Mouse (Mus musculus): ENCODE data around the gene F10. TPM values are rescaled to one million over a fixed set of nuclear protein-coding genes. Genes with fewer than 3 reads are reported as not detected.

Gene F10
- polyA plus RNA-seq, 1 experiment from 2014 or later: 0.50 TPM

DNA sequence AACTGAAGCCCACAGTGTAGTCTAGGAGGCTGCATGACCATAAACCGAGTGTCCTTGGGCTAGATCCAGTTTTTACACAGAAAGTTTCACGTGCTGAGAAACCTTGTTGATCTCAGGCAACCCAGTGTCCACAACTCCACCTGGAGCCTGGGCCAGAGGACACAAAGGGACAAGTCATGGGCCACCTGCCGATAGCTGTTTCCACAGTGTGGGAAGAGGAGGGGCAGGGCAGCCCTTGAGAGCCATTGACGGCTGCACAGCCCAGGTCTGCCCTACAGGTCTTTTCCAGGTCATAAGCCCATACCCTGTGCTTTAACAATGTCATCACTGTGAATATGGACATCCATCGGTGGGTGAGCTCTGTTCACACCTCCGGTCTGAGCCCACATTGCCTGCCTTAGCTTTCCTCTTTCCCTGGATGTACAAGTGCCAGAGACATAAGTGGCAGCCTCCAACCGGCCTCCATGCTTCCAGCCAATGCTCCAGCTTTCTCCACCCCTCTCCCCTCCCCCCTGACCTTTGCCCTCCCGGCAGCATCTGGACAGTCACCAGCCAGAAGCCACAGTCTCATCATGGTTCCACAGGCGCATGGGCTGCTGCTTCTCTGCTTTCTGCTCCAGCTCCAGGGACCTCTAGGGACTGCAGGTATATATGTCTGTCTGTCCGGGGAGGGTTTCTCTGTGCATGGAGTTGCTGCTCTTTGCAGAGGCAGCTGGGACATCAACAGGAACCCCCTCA lies 11.5 kb upstream of the F10 start, which contains the start of gene F7:
Gene F7, plus strand, starts transcription at position 548 of the 738 bp plus-strand sequence.
- no peak within 1 kb of the TSS for H3K9ac ChIP-seq (replicated peaks)
- no peak for ATAC-seq (ENCODE audit: low FRiP score, low read depth)
- H3K4me3 ChIP-seq: no peak within 1 kb of the TSS
- no peak within 1 kb of the TSS for H3K27ac ChIP-seq (replicated peaks)
- WGBS: 64% methylated on average over 10 of the region's 10 CpGs
- no peaks in the 10 kb centered on the region for H3K27me3 ChIP-seq
- H3K4me1 ChIP-seq: no peaks in the 10 kb centered on the region
- no peaks in the 10 kb centered on the region for H3K9me3 ChIP-seq
- peaks cover 3% of the 10 kb centered on the region; the same call in 1 of the 2 replicates for H3K36me3 ChIP-seq
- H3K4me2 ChIP-seq (replicated peaks): no peak within 1 kb of the TSS

- ATAC-seq (ENCODE audit: low FRiP score, low read depth): no peak
- Histone ChIP-seq H3K9me3 (no peaks in the 10 kb centered on the region), H3K4me3 (no peak overlapping the region), H3K27me3 (no peaks in the 10 kb centered on the region), H3K4me1 (no peaks in the 10 kb centered on the region), H3K36me3 (no peaks in the 10 kb centered on the region), H3K9ac (replicated peaks) (no peak overlapping the region), H3K4me2 (replicated peaks) (no peak overlapping the region), H3K27ac (replicated peaks) (no peak overlapping the region)
- WGBS: 83% methylated on average over 5 of the region's 5 CpGs
These were observed 9.5 kb upstream of the F10 start for GRCm38 (mm10) chr8:13027615-13028014.

DNA sequence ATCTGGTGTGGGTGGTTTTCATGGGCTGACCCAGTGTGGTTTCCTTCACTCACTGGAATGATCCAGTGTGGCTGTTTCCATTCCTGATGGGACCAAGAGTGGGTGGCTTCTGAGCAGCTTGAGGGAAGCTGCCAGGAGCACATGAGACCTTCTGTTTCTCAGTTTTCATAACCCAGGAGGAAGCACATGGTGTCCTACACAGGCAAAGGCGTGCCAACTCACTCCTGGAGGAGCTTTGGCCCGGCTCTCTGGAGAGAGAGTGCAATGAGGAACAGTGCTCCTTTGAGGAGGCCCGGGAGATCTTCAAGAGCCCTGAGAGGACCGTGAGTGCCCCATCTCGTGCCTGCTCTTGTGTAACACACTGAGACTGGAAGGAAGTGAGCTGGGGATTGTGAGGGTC lies 8.6 kb upstream of the F10 start:
- no peaks in the 10 kb centered on the region for H3K9me3 ChIP-seq
- H3K27me3 ChIP-seq: no peaks in the 10 kb centered on the region
- no peak overlapping the region for H3K9ac ChIP-seq (replicated peaks)
- no peak for ATAC-seq (ENCODE audit: low FRiP score, low read depth)
- H3K4me1 ChIP-seq: no peaks in the 10 kb centered on the region
- 70% methylated on average over 5 of the region's 5 CpGs for WGBS
- H3K4me3 ChIP-seq: no peak overlapping the region
- H3K4me2 ChIP-seq (replicated peaks): no peak overlapping the region
- no peak overlapping the region for H3K27ac ChIP-seq (replicated peaks)
- no peaks in the 10 kb centered on the region for H3K36me3 ChIP-seq

DNA sequence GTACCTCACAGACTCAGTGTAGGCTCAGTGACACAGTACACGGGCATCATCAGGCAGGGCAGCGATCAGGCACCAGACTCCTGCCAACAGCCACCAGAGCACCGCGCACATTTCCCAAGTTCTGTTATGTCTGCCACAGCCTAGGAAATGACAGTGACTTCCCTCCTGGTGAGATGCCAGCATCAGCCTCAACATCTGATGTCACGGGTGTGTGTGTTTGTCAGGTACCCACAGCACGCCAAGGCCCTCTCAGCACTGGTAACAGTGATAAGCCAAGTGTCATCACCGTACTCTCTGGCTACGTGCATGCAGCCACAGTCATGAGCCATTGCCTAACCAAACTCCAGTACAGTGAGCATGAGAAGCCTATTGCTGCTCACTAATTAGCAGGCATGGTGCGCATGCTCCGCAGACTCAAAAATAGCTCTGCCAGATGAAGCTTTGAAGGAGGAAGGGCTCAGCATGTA lies 729 bp upstream of the F10 start:
- no peak for ATAC-seq (ENCODE audit: low FRiP score, low read depth)
- H3K36me3 ChIP-seq: no peaks in the 10 kb centered on the region
- 0 out of 2 replicates have a peak, but pooled peaks cover 12% of the 10 kb centered on the region for H3K27me3 ChIP-seq
- H3K4me2 ChIP-seq (replicated peaks): no peak overlapping the region
- no peaks in the 10 kb centered on the region for H3K4me1 ChIP-seq
- H3K9ac ChIP-seq (replicated peaks): no peak overlapping the region
- no peak overlapping the region for H3K4me3 ChIP-seq
- H3K9me3 ChIP-seq: no peaks in the 10 kb centered on the region
- H3K27ac ChIP-seq (replicated peaks): no peak overlapping the region
- 94% methylated on average over 10 of the region's 10 CpGs for WGBS

DNA sequence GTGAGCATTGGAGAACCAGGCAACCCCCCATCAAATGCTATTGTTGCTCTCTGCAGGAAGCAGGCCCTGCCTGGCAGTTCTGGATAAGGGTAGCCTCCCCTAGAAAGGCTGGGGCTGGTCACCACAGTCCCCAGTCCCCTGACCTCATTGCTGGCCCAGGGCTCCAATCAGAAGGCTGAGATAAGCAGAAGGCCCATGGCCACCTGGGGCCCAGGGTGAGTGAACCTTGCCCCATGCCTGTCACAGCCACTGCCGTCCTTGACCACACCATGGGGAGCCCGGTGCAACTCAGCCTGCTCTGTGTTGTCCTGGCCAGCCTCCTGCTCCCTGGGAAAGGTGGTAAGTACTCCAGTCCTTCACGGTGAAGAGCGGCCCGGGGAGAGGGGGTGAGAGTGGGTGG lies 461 bp downstream of the F10 start:
- Histone ChIP-seq H3K9me3 (no peaks in the 10 kb centered on the region), H3K27me3 (0 out of 2 replicates have a peak, but pooled peaks cover 15% of the 10 kb centered on the region), H3K4me3 (no peak overlapping the region), H3K9ac (replicated peaks) (no peak overlapping the region), H3K4me2 (replicated peaks) (no peak overlapping the region), H3K4me1 (no peaks in the 10 kb centered on the region), H3K27ac (replicated peaks) (no peak overlapping the region), H3K36me3 (no peaks in the 10 kb centered on the region)
- ATAC-seq (ENCODE audit: low FRiP score, low read depth): no peak
- 32% methylated on average over 5 of the region's 5 CpGs for WGBS

GRCm38 (mm10) chr8:13039054-13039453 lies 1.9 kb downstream of the F10 start:
- H3K9me3 ChIP-seq: no peaks in the 10 kb centered on the region
- 0 out of 2 replicates have a peak, but pooled peaks cover 15% of the 10 kb centered on the region for H3K27me3 ChIP-seq
- 73% methylated on average over 6 of the region's 6 CpGs for WGBS

DNA sequence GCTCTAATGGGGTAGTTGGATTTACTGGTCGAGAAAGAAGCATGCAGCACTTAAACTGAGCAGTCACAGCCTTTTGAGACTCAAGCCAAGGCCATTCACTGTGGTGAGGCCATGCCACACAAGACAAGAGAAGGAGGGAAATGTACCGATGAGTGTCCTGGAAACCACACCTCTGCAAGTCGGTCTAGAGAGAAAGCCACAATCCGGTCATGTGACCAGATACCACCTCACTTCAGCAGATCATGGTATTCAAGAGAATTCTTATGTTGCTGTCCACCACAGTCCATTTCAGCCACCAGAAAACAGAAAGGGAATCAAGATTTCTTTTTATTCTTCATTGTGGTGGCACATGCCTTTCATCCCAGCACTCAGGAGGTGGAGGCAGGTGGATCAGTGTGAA lies 4.4 kb downstream of the F10 start:
- Histone ChIP-seq H3K4me1 (no peaks in the 10 kb centered on the region), H3K27ac (replicated peaks) (no peak overlapping the region), H3K27me3 (0 out of 2 replicates have a peak, but pooled peaks cover 11% of the 10 kb centered on the region), H3K36me3 (no peaks in the 10 kb centered on the region), H3K4me2 (replicated peaks) (no peak overlapping the region), H3K9me3 (no peaks in the 10 kb centered on the region), H3K9ac (replicated peaks) (no peak overlapping the region), H3K4me3 (no peak overlapping the region)
- ATAC-seq (ENCODE audit: low FRiP score, low read depth): no peak
- 88% methylated on average over 4 of the region's 4 CpGs for WGBS

More at GRCm38 (mm10) chr8:13039054-13039453, 1.9 kb downstream of the F10 start:
- H3K4me3 ChIP-seq: no peak overlapping the region
- H3K4me1 ChIP-seq: no peaks in the 10 kb centered on the region
- no peak for ATAC-seq (ENCODE audit: low FRiP score, low read depth)
- H3K4me2 ChIP-seq (replicated peaks): no peak overlapping the region
- H3K36me3 ChIP-seq: no peaks in the 10 kb centered on the region
- no peak overlapping the region for H3K9ac ChIP-seq (replicated peaks)
- H3K27ac ChIP-seq (replicated peaks): no peak overlapping the region

DNA sequence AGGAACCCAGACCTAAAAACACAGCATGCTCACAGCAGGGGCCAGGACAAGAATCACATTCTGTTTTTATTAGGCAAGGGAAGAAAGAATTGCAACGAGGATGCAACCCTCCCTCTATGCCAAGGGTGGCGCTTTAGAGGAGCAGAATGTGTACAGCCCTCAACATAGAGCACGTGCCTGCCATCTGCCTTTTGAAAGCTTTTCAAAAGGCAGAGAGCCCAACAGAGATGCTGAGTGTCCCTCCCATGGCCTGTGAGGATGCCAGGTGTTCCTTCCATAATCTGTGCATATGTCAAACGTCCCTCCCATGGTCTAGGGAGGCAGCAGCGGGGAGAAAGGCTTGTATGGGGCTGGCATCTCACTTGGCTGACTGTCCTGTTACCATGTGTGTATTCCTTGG lies 10.5 kb downstream of the F10 start:
- H3K4me2 ChIP-seq (replicated peaks): no peak overlapping the region
- 64% methylated on average over 5 of the region's 5 CpGs for WGBS

DNA sequence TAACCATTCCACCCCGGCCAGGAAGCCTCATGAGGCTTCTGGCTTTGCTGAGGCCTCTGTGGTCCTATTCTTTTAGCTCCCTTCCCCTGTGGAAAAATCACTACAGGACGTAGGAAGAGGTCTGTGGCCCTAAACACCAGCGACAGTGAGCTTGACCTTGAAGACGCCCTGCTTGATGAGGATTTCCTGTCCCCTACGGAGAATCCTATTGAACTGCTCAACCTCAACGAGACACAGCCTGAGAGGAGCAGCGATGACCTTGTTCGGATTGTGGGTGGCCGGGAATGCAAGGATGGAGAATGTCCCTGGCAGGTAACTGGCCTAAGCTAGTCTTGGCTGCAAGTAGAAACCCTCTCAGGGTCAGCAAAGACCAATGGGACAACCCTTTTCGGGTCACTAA lies 13.4 kb downstream of the F10 start:
- Histone ChIP-seq H3K4me2 (replicated peaks) (no peak overlapping the region), H3K9ac (replicated peaks) (no peak overlapping the region), H3K27me3 (0 out of 2 replicates have a peak, but pooled peaks cover 8% of the 10 kb centered on the region), H3K4me1 (no peaks in the 10 kb centered on the region), H3K36me3 (no peaks in the 10 kb centered on the region), H3K9me3 (no peaks in the 10 kb centered on the region), H3K27ac (replicated peaks) (no peak overlapping the region), H3K4me3 (no peak overlapping the region)
- no peak for ATAC-seq (ENCODE audit: low FRiP score, low read depth)
- WGBS: 76% methylated on average over 10 of the region's 10 CpGs

More for the DNA sequence above, 10.5 kb downstream of the F10 start:
- no peak overlapping the region for H3K9ac ChIP-seq (replicated peaks)
- H3K4me3 ChIP-seq: no peak overlapping the region
- no peaks in the 10 kb centered on the region for H3K9me3 ChIP-seq
- no peaks in the 10 kb centered on the region for H3K4me1 ChIP-seq
- no peaks in the 10 kb centered on the region for H3K36me3 ChIP-seq
- no peak overlapping the region for H3K27ac ChIP-seq (replicated peaks)
- ATAC-seq (ENCODE audit: low FRiP score, low read depth): no peak
- 0 out of 2 replicates have a peak, but pooled peaks cover 8% of the 10 kb centered on the region for H3K27me3 ChIP-seq

DNA sequence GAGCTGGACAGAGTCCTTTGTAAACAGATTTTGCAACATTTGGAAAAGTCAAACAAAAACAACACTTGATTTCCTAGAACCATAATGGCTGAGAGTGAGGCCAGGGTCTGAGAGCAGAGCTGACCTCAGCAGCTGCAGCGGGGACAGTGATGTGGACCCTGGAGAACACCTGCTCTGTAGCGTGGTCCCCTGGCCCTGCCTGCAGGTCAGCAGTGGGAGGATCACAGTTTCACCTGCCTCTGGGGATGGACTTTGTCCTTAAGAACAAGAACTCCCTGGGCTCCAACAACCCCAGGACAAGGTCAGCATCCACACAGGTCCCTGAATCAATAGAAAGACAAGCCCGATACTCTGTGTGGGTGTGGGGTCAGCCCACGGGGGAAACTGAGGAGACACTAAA lies 20.2 kb downstream of the F10 start:
- no peaks in the 10 kb centered on the region for H3K36me3 ChIP-seq
- 81% methylated on average over 4 of the region's 4 CpGs for WGBS
- no peak for ATAC-seq (ENCODE audit: low FRiP score, low read depth)
- H3K27me3 ChIP-seq: no peaks in the 10 kb centered on the region
- no peak overlapping the region for H3K27ac ChIP-seq (replicated peaks)
- H3K4me2 ChIP-seq (replicated peaks): no peak overlapping the region
- no peaks in the 10 kb centered on the region for H3K4me1 ChIP-seq
- no peak overlapping the region for H3K9ac ChIP-seq (replicated peaks)
- no peaks in the 10 kb centered on the region for H3K9me3 ChIP-seq
- H3K4me3 ChIP-seq: no peak overlapping the region

GRCm38 (mm10) chr8:13060441-13061150 lies 23.5 kb downstream of the F10 start, which contains the start of gene Proz:
Proz (plus strand) TSS chr8:13060914.
- no peaks in the 10 kb centered on the region for H3K9me3 ChIP-seq
- no peak within 1 kb of the TSS for H3K9ac ChIP-seq (replicated peaks)
- ATAC-seq (ENCODE audit: low FRiP score, low read depth): no peak
- no peak within 1 kb of the TSS for H3K27ac ChIP-seq (replicated peaks)
- H3K27me3 ChIP-seq: no peaks in the 10 kb centered on the region
- H3K36me3 ChIP-seq: no peaks in the 10 kb centered on the region
- no peak within 1 kb of the TSS for H3K4me3 ChIP-seq
- 80% methylated on average over 17 of the region's 17 CpGs for WGBS
- H3K4me2 ChIP-seq (replicated peaks): no peak within 1 kb of the TSS
- H3K4me1 ChIP-seq: no peaks in the 10 kb centered on the region

DNA sequence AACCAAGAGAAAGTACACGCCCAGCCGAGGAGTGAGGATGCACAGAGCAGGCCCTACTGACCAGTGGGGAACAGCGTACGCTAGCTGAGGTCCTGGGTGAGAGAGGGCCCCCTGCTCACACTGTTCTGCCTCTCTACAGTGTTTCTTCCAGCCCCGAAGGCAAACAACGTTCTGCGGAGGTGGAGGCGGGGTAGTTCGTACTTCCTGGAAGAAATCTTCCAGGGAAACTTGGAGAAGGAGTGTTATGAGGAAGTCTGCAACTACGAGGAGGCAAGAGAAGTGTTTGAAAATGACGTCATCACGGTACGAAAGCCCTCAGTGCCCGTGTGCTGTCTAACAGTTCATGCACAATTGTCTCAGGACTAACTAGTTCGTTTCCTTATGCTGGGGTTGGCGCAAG lies 26.0 kb downstream of the F10 start:
- Histone ChIP-seq H3K4me1 (no peaks in the 10 kb centered on the region), H3K27ac (replicated peaks) (no peak overlapping the region), H3K9me3 (no peaks in the 10 kb centered on the region), H3K4me2 (replicated peaks) (no peak overlapping the region), H3K36me3 (no peaks in the 10 kb centered on the region), H3K4me3 (no peak overlapping the region), H3K27me3 (no peaks in the 10 kb centered on the region), H3K9ac (replicated peaks) (no peak overlapping the region)
- 82% methylated on average over 16 of the region's 16 CpGs for WGBS
- ATAC-seq (ENCODE audit: low FRiP score, low read depth): no peak

Data from midbrain, embryonic 12.5 days (tissue).